Mouse (Mus musculus): ENCODE measurements at regions not wholly inside any gene's neighbourhood (a gene's known extent, or its start where the extent isn't known, plus 50 kb on each side); places are given as distances from the start of the nearest gene placed in this dataset.

DNA sequence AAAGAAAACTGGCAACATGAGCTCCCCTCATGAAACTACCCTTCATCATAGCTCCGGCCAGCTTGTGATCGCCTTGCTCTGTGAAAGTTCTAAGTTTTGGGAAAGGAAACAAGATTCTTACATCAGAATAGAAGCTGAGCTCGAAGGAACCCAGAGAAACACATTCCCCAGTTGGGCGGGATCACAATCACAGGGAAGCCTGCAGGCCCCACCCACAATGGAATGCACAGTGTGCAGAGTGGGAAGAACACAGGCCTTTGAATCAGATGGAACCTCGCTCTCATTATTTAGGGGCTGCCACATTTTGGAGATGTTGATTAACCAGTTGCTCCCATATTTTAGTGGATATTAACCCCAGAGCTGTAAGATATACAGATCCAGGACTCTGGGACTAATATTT, 234.9 kb downstream of the Sox2 start:
- no peak for DNase-seq

DNA sequence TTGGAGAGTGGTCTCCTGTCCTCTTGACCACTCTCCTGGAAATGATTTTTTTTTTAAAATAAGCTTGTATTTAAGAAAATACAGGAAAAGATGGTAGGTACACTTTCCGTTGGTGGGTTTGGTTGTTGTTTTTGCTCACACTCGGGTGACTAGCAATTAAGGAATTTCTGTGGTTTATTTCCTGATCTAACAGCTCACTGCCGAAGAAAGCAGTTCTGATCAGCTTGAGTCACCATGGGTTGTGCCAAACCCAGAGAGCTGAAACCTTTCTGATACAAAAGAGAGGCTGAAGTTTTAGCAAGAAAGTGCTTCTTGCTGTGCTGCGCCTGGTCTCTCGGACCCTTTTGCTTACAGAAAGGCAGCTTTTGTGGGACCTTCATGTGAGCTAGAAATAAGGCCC, 243.2 kb downstream of the Sox2 start:
- no peak for DNase-seq

DNA sequence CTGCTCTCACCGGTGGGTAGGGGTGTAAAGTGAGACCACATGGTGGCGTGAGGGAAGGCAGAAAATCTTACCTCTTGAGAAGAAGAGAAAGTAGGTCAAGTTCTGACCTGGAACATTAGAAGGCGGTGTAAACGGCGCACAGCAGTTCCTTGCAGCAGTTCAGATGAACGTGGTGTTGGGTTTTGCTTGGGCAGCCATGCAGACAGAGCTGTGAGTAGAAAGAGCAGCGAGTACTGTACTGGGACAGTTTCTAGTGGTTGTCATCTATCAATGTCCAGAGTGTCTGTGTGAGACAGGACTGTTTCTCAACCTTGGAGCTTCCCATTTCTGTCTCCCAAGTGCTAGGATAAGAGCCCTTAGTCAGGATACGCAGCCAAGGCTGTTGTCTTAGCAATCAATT, 252.9 kb downstream of the Sox2 start:
- no peak for DNase-seq

DNA sequence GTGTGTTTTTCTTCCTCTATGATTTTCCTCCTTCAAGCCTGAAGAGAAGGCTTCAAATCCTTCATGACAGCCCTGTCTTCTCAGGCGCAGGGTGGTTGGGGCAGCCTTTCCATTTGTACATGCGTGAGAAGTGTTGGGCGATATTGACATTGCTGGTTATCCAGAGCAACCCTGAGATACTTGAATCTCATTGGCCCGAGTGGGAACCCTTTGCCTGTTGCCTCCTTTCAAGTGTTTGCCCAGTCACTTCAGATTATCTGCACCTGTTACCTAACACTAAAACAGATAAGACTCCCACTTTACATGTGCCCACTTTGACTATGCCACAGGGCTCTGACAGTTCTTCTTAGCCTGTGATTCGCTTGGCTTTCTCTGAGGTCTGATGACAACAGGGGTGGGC, 258.3 kb downstream of the Sox2 start:
- no peak for DNase-seq

DNA sequence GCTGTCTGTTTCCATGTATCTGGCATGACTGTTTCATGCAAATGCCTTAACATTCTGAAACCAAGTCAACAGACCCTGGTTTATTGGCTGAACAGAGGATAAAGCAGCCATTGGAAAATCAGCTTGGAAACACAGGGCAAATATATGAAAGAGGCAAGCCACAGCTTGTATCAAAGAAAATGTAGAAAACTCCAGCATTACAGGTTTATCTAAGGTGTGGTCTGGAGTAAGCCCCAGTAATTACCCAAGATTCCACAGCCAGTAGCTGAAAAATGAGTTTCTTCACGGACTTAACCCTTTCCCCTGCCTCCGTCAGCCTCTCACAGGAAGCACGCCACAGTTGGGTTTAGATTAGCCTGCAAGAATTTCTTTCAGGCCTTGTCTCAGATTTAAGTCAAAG, 259.1 kb downstream of the Sox2 start:
- no peak for DNase-seq

DNA sequence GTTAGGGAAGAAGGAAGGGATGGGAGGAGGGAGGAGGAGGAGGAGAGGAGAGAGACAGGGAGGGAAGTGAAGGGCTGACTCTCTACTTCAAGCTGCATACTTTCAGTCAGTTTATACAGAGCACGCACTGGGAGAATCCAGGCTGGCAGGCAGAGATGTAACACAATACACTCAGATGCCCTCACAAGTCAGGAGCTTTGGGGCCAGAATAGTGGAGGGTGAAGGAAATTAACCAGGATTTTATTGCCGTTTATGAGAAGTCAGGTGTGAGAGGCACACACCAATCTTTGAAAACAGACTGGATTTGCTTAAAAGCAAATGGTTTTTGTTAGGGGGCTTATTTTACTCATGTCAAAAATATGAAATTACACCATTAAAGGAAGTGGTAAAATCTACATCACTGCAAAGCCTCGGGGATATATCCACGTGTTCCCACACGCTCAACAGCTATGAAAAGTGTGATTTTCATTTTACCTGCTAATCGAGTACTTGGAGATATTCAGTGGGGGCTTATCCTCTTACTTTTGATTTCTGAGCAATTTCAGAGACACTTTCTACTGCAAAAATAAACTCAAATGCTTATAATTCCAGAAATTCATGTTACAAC, 268.2 kb downstream of the Sox2 start:
- no peak for DNase-seq

DNA sequence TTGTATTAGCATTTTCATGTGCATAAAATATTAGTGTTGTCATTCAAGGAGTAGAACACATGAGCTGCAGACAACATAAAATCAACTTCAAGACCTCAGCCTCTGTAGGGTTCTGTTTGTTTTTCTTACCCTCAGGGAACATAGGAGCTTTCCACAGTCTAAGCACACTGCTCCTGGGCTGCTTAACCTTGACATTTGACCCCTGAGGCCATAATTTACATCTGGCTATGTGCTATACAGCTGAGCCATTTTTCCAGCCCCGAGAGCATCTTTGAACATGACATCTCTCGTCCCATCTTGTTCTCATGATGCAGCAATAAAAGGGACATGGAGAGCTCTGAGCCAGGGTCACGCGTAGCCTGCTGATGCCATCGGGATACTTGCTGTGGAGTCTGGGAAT, 270.3 kb downstream of the Sox2 start:
- DNase-seq = no peak

DNA sequence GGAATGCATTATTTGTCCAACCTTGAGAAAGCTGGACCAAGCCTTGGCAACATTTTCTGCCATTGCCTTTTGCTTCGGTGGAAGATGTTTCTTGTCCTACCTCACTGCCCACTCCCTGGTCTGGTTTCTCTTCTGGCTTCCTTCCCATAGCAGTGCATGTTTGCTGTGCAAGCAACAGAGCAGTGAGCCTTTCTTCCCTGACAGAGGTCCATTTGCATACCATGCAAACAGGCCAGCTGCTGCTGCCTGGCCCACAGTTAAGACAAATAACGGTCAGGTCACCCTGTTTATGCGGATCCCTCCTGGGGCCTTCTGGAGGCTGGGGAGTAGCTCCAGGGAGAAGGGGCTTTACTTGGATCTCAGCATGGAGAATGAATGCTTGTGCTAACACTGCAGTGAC, 299.7 kb downstream of the Sox2 start:
- no peak for DNase-seq

DNA sequence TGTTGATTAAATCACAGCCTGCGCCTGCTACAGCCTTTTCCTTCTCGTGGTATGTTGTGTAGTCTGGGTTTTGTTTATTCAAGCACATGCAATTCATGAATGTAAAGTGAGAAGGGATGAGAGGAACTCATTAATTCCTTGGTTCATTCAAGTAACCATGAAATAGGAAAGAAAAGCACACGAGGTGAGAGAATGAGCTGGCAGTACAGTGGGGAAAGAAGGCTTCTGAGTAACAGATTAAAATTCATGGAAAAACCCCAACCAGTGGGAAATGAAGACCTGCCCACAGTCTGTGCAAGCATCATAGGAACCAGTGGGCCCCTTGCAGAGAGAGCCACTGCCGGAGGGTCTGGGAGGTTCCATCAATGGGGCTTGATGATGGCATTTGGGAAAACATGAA, 306.0 kb downstream of the Sox2 start:
- DNase-seq = no peak

DNA sequence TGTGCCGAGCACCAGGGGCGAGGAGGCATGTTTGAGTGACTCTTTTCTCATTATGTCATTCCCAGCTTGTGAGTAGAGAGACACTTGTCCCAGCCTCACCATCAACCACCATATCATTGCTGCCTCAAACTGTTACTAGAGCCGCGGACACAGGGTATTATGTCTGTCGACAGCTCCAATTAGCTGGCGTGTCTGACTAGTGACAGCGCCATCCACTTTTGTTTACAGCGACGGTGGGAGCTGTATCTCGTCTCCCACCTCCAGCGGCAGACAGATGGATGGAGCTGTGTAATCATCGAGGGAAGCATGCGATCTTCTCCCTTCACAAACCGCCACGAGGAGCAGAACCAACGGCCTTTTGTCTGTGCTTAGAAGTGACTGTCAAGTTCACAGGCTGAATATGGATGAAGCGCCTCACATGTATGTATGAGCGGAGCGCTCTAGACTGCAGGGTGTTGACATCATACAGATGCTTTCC, 308.9 kb downstream of the Sox2 start:
- no peak for DNase-seq

DNA sequence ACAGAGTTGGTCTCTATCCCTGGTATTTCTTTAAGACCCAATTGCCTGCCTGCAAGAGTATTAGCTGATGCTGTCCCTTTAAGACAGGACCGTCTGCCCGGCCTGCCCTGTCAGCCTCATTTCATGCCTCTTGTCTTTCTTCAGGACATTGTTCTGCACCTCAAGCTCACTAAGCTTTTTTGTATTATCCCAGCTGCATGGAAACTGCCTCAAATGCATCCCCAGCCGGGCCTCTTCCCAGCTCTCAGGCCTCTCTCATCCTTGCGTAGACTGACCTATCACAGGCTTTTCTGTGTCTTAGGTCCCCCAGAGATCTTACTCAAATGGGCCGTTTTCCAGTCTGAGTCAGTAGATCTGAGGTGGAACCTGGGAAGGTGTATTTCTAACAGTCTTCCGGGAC, 316.2 kb downstream of the Sox2 start:
- DNase-seq = no peak

DNA sequence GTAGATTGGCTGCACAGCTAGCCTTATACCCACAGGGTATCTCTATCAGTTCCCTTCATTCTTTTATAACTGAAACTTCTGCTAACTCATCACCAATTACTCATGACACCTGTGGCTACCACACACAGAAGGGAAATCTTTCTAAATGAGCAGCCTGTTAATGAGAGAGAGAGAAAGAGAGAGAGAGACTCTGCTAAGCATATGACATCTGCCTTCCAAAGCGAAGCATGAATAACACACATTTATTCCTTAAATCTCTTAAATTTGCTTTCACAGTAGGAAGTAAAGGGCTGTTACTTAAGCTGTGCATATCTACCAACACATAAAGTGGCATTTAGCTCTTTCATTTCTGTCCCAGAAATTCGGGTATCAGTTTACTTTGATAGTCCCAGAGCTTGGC, 317.7 kb downstream of the Sox2 start:
- no peak for DNase-seq

DNA sequence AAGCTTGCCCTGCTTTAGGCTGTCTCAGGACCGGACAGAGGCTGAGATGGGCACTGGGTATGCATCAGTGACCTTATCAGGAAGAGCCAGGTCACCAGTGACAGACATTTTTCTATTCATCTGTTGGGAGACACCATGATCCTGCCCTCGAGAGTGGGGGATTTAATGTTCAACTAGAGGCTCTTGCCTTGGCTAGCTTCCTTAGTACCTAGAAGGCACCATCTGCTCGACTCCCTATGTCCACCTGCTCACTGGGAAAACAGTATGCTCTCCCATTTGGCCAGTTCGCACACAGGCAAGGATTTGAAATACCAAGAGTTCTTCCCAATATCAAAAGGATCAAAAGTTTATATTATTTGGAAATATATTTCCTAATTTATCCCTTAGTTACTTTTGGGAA, 321.3 kb downstream of the Sox2 start:
- DNase-seq = peak; percentile 61

DNA sequence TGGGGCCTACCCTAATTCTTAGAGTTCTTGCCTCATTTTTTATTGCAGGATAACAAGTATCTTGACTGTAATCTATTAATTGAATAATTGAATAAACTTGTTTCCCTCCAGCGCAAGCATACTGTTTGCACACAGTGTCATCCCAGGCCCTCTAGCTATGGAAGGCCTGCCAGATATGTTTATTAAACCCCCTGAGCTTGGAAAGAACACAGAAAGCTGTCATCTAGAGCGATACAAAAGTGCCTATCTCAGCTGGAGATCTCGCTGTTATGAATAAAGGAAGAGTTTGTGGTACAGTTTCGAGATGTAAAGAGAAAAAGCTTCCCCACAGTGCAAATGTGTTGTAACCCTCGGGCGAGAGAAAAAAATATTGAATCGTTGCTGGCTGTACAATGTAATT, 324.2 kb downstream of the Sox2 start:
- no peak for DNase-seq
